23 mouse cellular contexts compared by ENCODE assay signal in genomic region chr15:100332077-100332961, GRCm38 (mm10). TPM values are rescaled to one million over a fixed set of nuclear protein-coding genes. Genes with fewer than 3 reads are reported as not detected.
DNase-seq lines count a peak whose midpoint lies in the region; ATAC-seq and TF ChIP-seq lines count a peak whose summit lies in the region.
"Not testable (repeated sequence)": the region's sequence is repeated elsewhere in the genome, so short reads cannot be mapped to it uniquely, and the experiment has no call there.
"Had no signal": no experiment of that assay in that cellular context is flagged by ENCODE, and none has a peak within 500 bp of the region (broad histone marks: within the 10 kb centered on the region; RNA-seq: fewer than 3 reads in every experiment).

No protein-coding gene starts in this region.

- H3K27me3 ChIP-seq in MEL (ENCODE audit: control insufficient read depth in 1 of 2, insufficient read depth in 2 of 2, low read length in 2 of 2); hindbrain, embryonic 15.5 days; liver, postnatal 0 days (ENCODE audit: insufficient read depth, low read length): not testable (repeated sequence)

- TF ChIP-seq EP300 in MEL (IDR thresholded peaks at IDR 0.05; ENCODE audit: low read depth in 1 of 2, low read length in 2 of 2); liver, postnatal 0 days (IDR thresholded peaks at IDR 0.05; ENCODE audit: low read depth): not testable (repeated sequence)

- not testable (repeated sequence) for H3K27ac ChIP-seq in MEL (ENCODE audit: control insufficient read depth, low read depth, low read length); hindbrain, embryonic 15.5 days (replicated peaks); liver, postnatal 0 days (ENCODE audit: low read depth)

- TF ChIP-seq POLR2A in MEL (IDR thresholded peaks at IDR 0.05; ENCODE audit: control insufficient read depth in 1 of 2, insufficient read depth in 1 of 2, low read depth in 1 of 2, low read length in 2 of 2, poor library complexity in 1 of 2): not testable (repeated sequence)

- peak in 2 of 3 experiments; percentile 26 to 36; a peak in 4 of 6 replicates for TF ChIP-seq CTCF in MEL (IDR thresholded peaks at IDR 0.05 in 2 of 3, conservative IDR thresholded peaks at IDR 0.05 in 1 of 3; ENCODE audit: control insufficient read depth in 1 of 3, insufficient read depth in 1 of 3, low read depth in 2 of 3, low read length in 3 of 3, poor library complexity in 1 of 3, severe bottlenecking in 1 of 3)
- TF ChIP-seq CTCF in liver, postnatal 0 days (IDR thresholded peaks at IDR 0.05; ENCODE audit: low read depth): peak; percentile 36

- 50% methylated on average over 3 of the region's 10 CpGs for WGBS in hindbrain, embryonic 15.5 days
- 17% methylated on average over 2 of the region's 10 CpGs for WGBS in liver, postnatal 0 days (ENCODE audit: insufficient replicate concordance)

- not testable (repeated sequence) for H3K36me3 ChIP-seq in MEL (ENCODE audit: control insufficient read depth in 1 of 2, insufficient read depth in 2 of 2, low read length in 2 of 2); hindbrain, embryonic 15.5 days; liver, postnatal 0 days (replicated peaks; ENCODE audit: insufficient read depth, low read length)

- not testable (repeated sequence) for H3K9ac ChIP-seq in MEL (ENCODE audit: control insufficient read depth, low read depth, low read length, poor library complexity, severe bottlenecking); hindbrain, embryonic 15.5 days; liver, postnatal 0 days (replicated peaks)

- H3K79me2 ChIP-seq in MEL (ENCODE audit: control insufficient read depth, insufficient read depth, low read length, poor library complexity): not testable (repeated sequence)

- H3K4me2 ChIP-seq in hindbrain, embryonic 15.5 days; liver, postnatal 0 days (ENCODE audit: low read depth, low read length): not testable (repeated sequence)

- TF ChIP-seq RAD21 in MEL (IDR thresholded peaks at IDR 0.05; ENCODE audit: low read depth, low read length): not testable (repeated sequence)

- not testable (repeated sequence) for H3K9me3 ChIP-seq in MEL (replicated peaks; ENCODE audit: insufficient read depth, low read length); hindbrain, embryonic 15.5 days; liver, postnatal 0 days (ENCODE audit: low read length)

- DNase-seq in MEL (ENCODE audit: low read depth, low spot score); liver, postnatal 0 days: not testable (repeated sequence)
- DNase-seq in heart, adult 11 months: peak; percentile 90
- peak; percentile 19 for DNase-seq in layer of hippocampus, adult 11-12 months (ENCODE audit: low spot score)

- not testable (repeated sequence) for H3K4me3 ChIP-seq in MEL (ENCODE audit: control insufficient read depth in 1 of 2, insufficient read depth in 1 of 2, low read depth in 2 of 2, low read length in 2 of 2); hindbrain, embryonic 15.5 days; liver, postnatal 0 days (ENCODE audit: low read depth, low read length)

- H3K4me1 ChIP-seq in MEL (ENCODE audit: control insufficient read depth in 1 of 2, insufficient read depth in 2 of 2, low read length in 2 of 2); hindbrain, embryonic 15.5 days (replicated peaks); liver, postnatal 0 days (ENCODE audit: insufficient read depth): not testable (repeated sequence)

- ATAC-seq in erythroid progenitor cell, adult 5-6 weeks (replicated peaks; ENCODE audit: low FRiP score, poor library complexity, severe bottlenecking): peak; percentile 80
- ATAC-seq in hindbrain, embryonic 15.5 days (ENCODE audit: low FRiP score, low read depth): peak; percentile 34; the same call in 1 of the 2 replicates
- ATAC-seq in liver, postnatal 0 days: peak; percentile 83
- ATAC-seq in megakaryocyte-erythroid progenitor cell, adult 5-6 weeks (replicated peaks; ENCODE audit: low FRiP score, low TSS enrichment, poor library complexity, severe bottlenecking): peak; percentile 81
- 0 out of 2 replicates have a peak, but pooled peaks have one; percentile 16 for ATAC-seq in neutrophil, adult 5-6 weeks (ENCODE audit: extremely low read depth, insufficient number of reproducible peaks, low FRiP score, poor library complexity, severe bottlenecking)

RNA-seq across cellular contexts. Expression of gene Mettl7a3, which starts 2.4 kb away (rescaled TPM):
- total RNA-seq in MEL (2012; rRNA removed): 0.12 and 0.13 TPM in 2 replicates
- polyA plus RNA-seq in MEL (2012; ENCODE audit: insufficient read depth in 1 of 2, insufficient read length in 2 of 2, low read depth in 1 of 2, low replicate concordance in 2 of 2, missing spikeins in 1 of 2): under 1 TPM in 1 of 2 experiments, not detected in 1; 0.70 TPM
- not detected in 2 replicates for total RNA-seq in erythroid progenitor cell, adult 5-6 weeks (2015; ENCODE audit: low replicate concordance)
- total RNA-seq in erythroid progenitor cell, adult 5-6 weeks (2017; ENCODE audit: low replicate concordance): not detected in 2 replicates
- 0.09 and 0.12 TPM in 2 replicates for polyA plus RNA-seq in hindbrain, embryonic 15.5 days (2015; fragmentation: Nextera tagmentation; extraction: Ambion mirVana)
- polyA plus RNA-seq in liver, postnatal 0 days (2015; fragmentation: Nextera tagmentation; extraction: Ambion mirVana): not detected in 2 replicates
- total RNA-seq in megakaryocyte-erythroid progenitor cell, adult 5-6 weeks (2014; fragmentation: Nextera tagmentation): 0.26 TPM in 1 of 2 replicates, not detected in the other
- total RNA-seq in megakaryocyte-erythroid progenitor cell, adult 5-6 weeks (2017): 1.7 TPM in 1 of 2 replicates, not detected in the other
- not detected in 2 replicates for total RNA-seq in neutrophil, adult 5-6 weeks (2017)
- total RNA-seq: adrenal gland, postnatal 14 days; CH12.LX; liver, adult 2 months had no signal
- polyA plus RNA-seq: activated CD4-positive, CD25-positive, alpha-beta regulatory T cell, adult 4 months; forebrain, embryonic 10.5 days; heart, embryonic 14.5 days; liver, adult 2 months; midbrain, embryonic 11.5 days; myocyte had no signal

RNA-seq across cellular contexts. Expression of gene Methig1, which starts 20.6 kb away (rescaled TPM):
- not detected in 2 replicates for total RNA-seq in MEL (2012; rRNA removed)
- not detected for polyA plus RNA-seq in MEL (2012; ENCODE audit: insufficient read depth in 1 of 2, insufficient read length in 2 of 2, low read depth in 1 of 2, low replicate concordance in 2 of 2, missing spikeins in 1 of 2)
- total RNA-seq in erythroid progenitor cell, adult 5-6 weeks (2015; ENCODE audit: low replicate concordance): not detected in 2 replicates
- total RNA-seq in erythroid progenitor cell, adult 5-6 weeks (2017; ENCODE audit: low replicate concordance): 0.91 TPM in 1 of 2 replicates, not detected in the other
- polyA plus RNA-seq in hindbrain, embryonic 15.5 days (2015; fragmentation: Nextera tagmentation; extraction: Ambion mirVana): 0.18 TPM in 1 of 2 replicates, not detected in the other
- polyA plus RNA-seq in liver, postnatal 0 days (2015; fragmentation: Nextera tagmentation; extraction: Ambion mirVana): 0.12 and 0.15 TPM in 2 replicates
- not detected in 2 replicates for total RNA-seq in megakaryocyte-erythroid progenitor cell, adult 5-6 weeks (2014; fragmentation: Nextera tagmentation)
- total RNA-seq in megakaryocyte-erythroid progenitor cell, adult 5-6 weeks (2017): not detected in 2 replicates
- total RNA-seq in neutrophil, adult 5-6 weeks (2017): not detected in 2 replicates
- total RNA-seq: CH12.LX; gastrocnemius, postnatal 4 days; layer of hippocampus, postnatal 36 days; left cerebral cortex, postnatal 36 days; liver, adult 2 months had no signal
- polyA plus RNA-seq: activated CD4-positive, CD25-positive, alpha-beta regulatory T cell, adult 4 months; forebrain, embryonic 10.5 days; heart, embryonic 14.5 days; midbrain, embryonic 11.5 days; myocyte; thymus, adult 2 months; urinary bladder, adult 2 months had no signal

RNA-seq across cellular contexts. Expression of gene Mettl7a2, which starts 20.7 kb away (rescaled TPM):
- total RNA-seq in MEL (2012; rRNA removed): not detected in 2 replicates
- polyA plus RNA-seq in MEL (2012; ENCODE audit: insufficient read depth in 1 of 2, insufficient read length in 2 of 2, low read depth in 1 of 2, low replicate concordance in 2 of 2, missing spikeins in 1 of 2): not detected
- not detected in 2 replicates for total RNA-seq in erythroid progenitor cell, adult 5-6 weeks (2015; ENCODE audit: low replicate concordance)
- not detected in 2 replicates for total RNA-seq in erythroid progenitor cell, adult 5-6 weeks (2017; ENCODE audit: low replicate concordance)
- not detected in 2 replicates for polyA plus RNA-seq in hindbrain, embryonic 15.5 days (2015; fragmentation: Nextera tagmentation; extraction: Ambion mirVana)
- polyA plus RNA-seq in liver, postnatal 0 days (2015; fragmentation: Nextera tagmentation; extraction: Ambion mirVana): not detected in 2 replicates
- total RNA-seq in megakaryocyte-erythroid progenitor cell, adult 5-6 weeks (2014; fragmentation: Nextera tagmentation): not detected in 2 replicates
- total RNA-seq in megakaryocyte-erythroid progenitor cell, adult 5-6 weeks (2017): not detected in 2 replicates
- not detected in 2 replicates for total RNA-seq in neutrophil, adult 5-6 weeks (2017)
- total RNA-seq: CH12.LX; liver, adult 2 months had no signal
- polyA plus RNA-seq: activated CD4-positive, CD25-positive, alpha-beta regulatory T cell, adult 4 months; embryonic facial prominence, embryonic 11.5 days; forebrain, embryonic 10.5 days; heart, embryonic 14.5 days; hindbrain, embryonic 13.5 days; midbrain, embryonic 11.5 days; myocyte; thymus, adult 2 months; urinary bladder, adult 2 months had no signal

RNA-seq across cellular contexts. Expression of gene Mettl7a1, which starts 28.4 kb away (rescaled TPM):
- total RNA-seq in MEL (2012; rRNA removed): 17.3 and 28.9 TPM in 2 replicates
- polyA plus RNA-seq in MEL (2012; ENCODE audit: insufficient read depth in 1 of 2, insufficient read length in 2 of 2, low read depth in 1 of 2, low replicate concordance in 2 of 2, missing spikeins in 1 of 2): 10 to 100 TPM in 1 of 2 experiments, not detected in 1; 34.4 TPM
- 36.4 and 54.1 TPM in 2 replicates for total RNA-seq in erythroid progenitor cell, adult 5-6 weeks (2015; ENCODE audit: low replicate concordance)
- 117 and 127 TPM in 2 replicates for total RNA-seq in erythroid progenitor cell, adult 5-6 weeks (2017; ENCODE audit: low replicate concordance)
- 3.4 and 3.8 TPM in 2 replicates for polyA plus RNA-seq in hindbrain, embryonic 15.5 days (2015; fragmentation: Nextera tagmentation; extraction: Ambion mirVana)
- polyA plus RNA-seq in liver, postnatal 0 days (2015; fragmentation: Nextera tagmentation; extraction: Ambion mirVana): 9.7 and 12.4 TPM in 2 replicates
- total RNA-seq in megakaryocyte-erythroid progenitor cell, adult 5-6 weeks (2014; fragmentation: Nextera tagmentation): 38.9 and 45.1 TPM in 2 replicates
- 65.6 and 68.2 TPM in 2 replicates for total RNA-seq in megakaryocyte-erythroid progenitor cell, adult 5-6 weeks (2017)
- total RNA-seq in neutrophil, adult 5-6 weeks (2017): 18.3 and 21.2 TPM in 2 replicates

RNA-seq across cellular contexts. Expression of gene Higd1c, which starts 32.0 kb away (rescaled TPM):
- not detected in 2 replicates for total RNA-seq in MEL (2012; rRNA removed)
- polyA plus RNA-seq in MEL (2012; ENCODE audit: insufficient read depth in 1 of 2, insufficient read length in 2 of 2, low read depth in 1 of 2, low replicate concordance in 2 of 2, missing spikeins in 1 of 2): not detected
- not detected in 2 replicates for total RNA-seq in erythroid progenitor cell, adult 5-6 weeks (2015; ENCODE audit: low replicate concordance)
- total RNA-seq in erythroid progenitor cell, adult 5-6 weeks (2017; ENCODE audit: low replicate concordance): not detected in 2 replicates
- 0.38 TPM in 1 of 2 replicates, not detected in the other for polyA plus RNA-seq in hindbrain, embryonic 15.5 days (2015; fragmentation: Nextera tagmentation; extraction: Ambion mirVana)
- polyA plus RNA-seq in liver, postnatal 0 days (2015; fragmentation: Nextera tagmentation; extraction: Ambion mirVana): not detected in 2 replicates
- not detected in 2 replicates for total RNA-seq in megakaryocyte-erythroid progenitor cell, adult 5-6 weeks (2014; fragmentation: Nextera tagmentation)
- not detected in 2 replicates for total RNA-seq in megakaryocyte-erythroid progenitor cell, adult 5-6 weeks (2017)
- total RNA-seq in neutrophil, adult 5-6 weeks (2017): not detected in 2 replicates
- total RNA-seq: adrenal gland, postnatal 14 days; CH12.LX; gastrocnemius, postnatal 4 days; layer of hippocampus, postnatal 36 days; left cerebral cortex, postnatal 36 days; liver, adult 2 months had no signal
- polyA plus RNA-seq: activated CD4-positive, CD25-positive, alpha-beta regulatory T cell, adult 4 months; embryonic facial prominence, embryonic 11.5 days; forebrain, embryonic 10.5 days; heart, embryonic 14.5 days; hindbrain, embryonic 13.5 days; liver, adult 2 months; midbrain, embryonic 11.5 days; myocyte; thymus, adult 2 months; urinary bladder, adult 2 months had no signal

Comparison
In these comparisons a context has a peak if more than half of its experiments do, and no peak if none do; other contexts are left out.
1. ATAC-seq: peak in every context shown above with its lines; median percentile 83 in liver, postnatal 0 days; 81 in megakaryocyte-erythroid progenitor cell, adult 5-6 weeks; 80 in erythroid progenitor cell, adult 5-6 weeks; 34 in hindbrain, embryonic 15.5 days; 16 in neutrophil, adult 5-6 weeks.